In genomic region chr16:18191006-18191405, GRCm38 (mm10) we compare ENCODE assay signal across 25 mouse cellular contexts. TPM values are rescaled to one million over a fixed set of nuclear protein-coding genes. Genes with fewer than 3 reads are reported as not detected.
"Had no signal": no experiment of that assay in that cellular context is flagged by ENCODE, and none has a peak within 500 bp of the region (broad histone marks: within the 10 kb centered on the region; RNA-seq: fewer than 3 reads in every experiment).

No protein-coding gene starts in this region.

- H3K4me2 ChIP-seq: liver, embryonic 12.5 days; lung, embryonic 14.5 days; midbrain, embryonic 12.5 days; neural tube, embryonic 13.5 days; neural tube, embryonic 15.5 days had no signal

- H3K27ac ChIP-seq: liver, embryonic 12.5 days; liver, embryonic 14.5 days; midbrain, embryonic 10.5 days; midbrain, embryonic 12.5 days; neural tube, embryonic 13.5 days; neural tube, embryonic 15.5 days had no signal

- H3K4me3 ChIP-seq: liver, embryonic 12.5 days; midbrain, embryonic 10.5 days; midbrain, embryonic 12.5 days; myocyte; neural tube, embryonic 13.5 days; neural tube, embryonic 15.5 days had no signal

- DNase-seq: lung, embryonic 14.5 days; midbrain, embryonic 14.5 days; retina, postnatal 1 day; right cerebral cortex, adult 18-20 months; right cerebral cortex, postnatal 25 days; right cerebral cortex, postnatal 4 days; spleen, adult 18-20 months; thymus, adult 18-20 months; thymus, postnatal 14 days; thymus, postnatal 36 days had no signal

- H3K9ac ChIP-seq: liver, embryonic 12.5 days; liver, embryonic 14.5 days; lung, embryonic 14.5 days; midbrain, embryonic 12.5 days; neural tube, embryonic 13.5 days; neural tube, embryonic 15.5 days had no signal

- H3K9me3 ChIP-seq: liver, embryonic 12.5 days; midbrain, embryonic 10.5 days; midbrain, embryonic 12.5 days; neural tube, embryonic 13.5 days; neural tube, embryonic 15.5 days had no signal

- ATAC-seq: liver, embryonic 12.5 days; midbrain, embryonic 16.5 days had no signal

- H3K27me3 ChIP-seq: liver, embryonic 12.5 days; midbrain, embryonic 12.5 days; neural tube, embryonic 13.5 days; neural tube, embryonic 15.5 days had no signal

- H3K36me3 ChIP-seq: liver, embryonic 12.5 days; midbrain, embryonic 10.5 days; midbrain, embryonic 12.5 days; neural tube, embryonic 13.5 days; neural tube, embryonic 15.5 days had no signal

RNA-seq across cellular contexts. Expression of gene Ccdc188, which starts 26.7 kb away (rescaled TPM):
- polyA plus RNA-seq: liver, adult 2 months; liver, embryonic 12.5 days; liver, embryonic 14.5 days; liver, embryonic 16.5 days; lung, embryonic 14.5 days; lung, embryonic 16.5 days; midbrain, embryonic 10.5 days; midbrain, embryonic 12.5 days; midbrain, embryonic 14.5 days; midbrain, embryonic 16.5 days; myocyte; neural tube, embryonic 11.5 days; neural tube, embryonic 13.5 days; neural tube, embryonic 15.5 days; small intestine, adult 2 months; stomach, embryonic 14.5 days; stomach, embryonic 16.5 days had no signal
